Mouse (Mus musculus) spleen, postnatal 10 days (tissue): ENCODE results near the gene Mcpt4.
"Not testable (repeated sequence)": the region's sequence is repeated elsewhere in the genome, so short reads cannot be mapped to it uniquely, and the experiment has no call there.

Experiments used
- DNase-seq, 2 experiments: peaks; one replicate each; pipeline ENCODE4 v3.0.0; 2021 to 2022; ENCODE audit warnings: low spot score in 2 of 2

Mcpt4 gene

GRCm38 (mm10) chr14:56062213-56062612 lies at the start of gene Mcpt4:
Gene Mcpt4 (minus strand): TSS chr14:56062313.
- DNase-seq, result not testable (repeated sequence)

- no peak for DNase-seq
Measured at GRCm38 (mm10) chr14:56105447-56106180, 43.5 kb upstream of the Mcpt4 start.

- DNase-seq, result no peak
Measured at GRCm38 (mm10) chr14:56105016-56105415, 42.9 kb upstream of the Mcpt4 start.

GRCm38 (mm10) chr14:56103452-56103851 lies 41.3 kb upstream of the Mcpt4 start:
- DNase-seq, result no peak

GRCm38 (mm10) chr14:56102386-56102785 lies 40.3 kb upstream of the Mcpt4 start, which contains the start of gene Ctsg:
Gene Ctsg (minus strand): TSS chr14:56102574.
- no peak for DNase-seq

- peak in 1 of 2 experiments; percentile 19 for DNase-seq
Measured at GRCm38 (mm10) chr14:56098940-56099339, 36.8 kb upstream of the Mcpt4 start.

GRCm38 (mm10) chr14:56097597-56097996 lies 35.5 kb upstream of the Mcpt4 start:
- no peak for DNase-seq

GRCm38 (mm10) chr14:56093353-56093752 lies 31.2 kb upstream of the Mcpt4 start:
- no peak for DNase-seq

- DNase-seq, result no peak
Measured at GRCm38 (mm10) chr14:56086711-56087110, 24.6 kb upstream of the Mcpt4 start.

- DNase-seq, result no peak
Measured at GRCm38 (mm10) chr14:56085167-56085566, 23.1 kb upstream of the Mcpt4 start, which contains the start of gene Mcpt8. Gene Mcpt8 (minus strand): TSS chr14:56085273.

GRCm38 (mm10) chr14:56082016-56082415 lies 19.9 kb upstream of the Mcpt4 start:
- no peak for DNase-seq

- no peak for DNase-seq
Measured at GRCm38 (mm10) chr14:56057722-56058121, 4.4 kb downstream of the Mcpt4 start.

- DNase-seq, result no peak
Measured at GRCm38 (mm10) chr14:56055408-56055807, 6.7 kb downstream of the Mcpt4 start.

GRCm38 (mm10) chr14:56041792-56042191 lies 20.3 kb downstream of the Mcpt4 start, which contains the start of gene Mcpt2:
Gene Mcpt2 (plus strand): TSS chr14:56042041.
- not testable (repeated sequence) for DNase-seq

GRCm38 (mm10) chr14:56034433-56034832 lies 27.7 kb downstream of the Mcpt4 start:
- DNase-seq, result no peak

- DNase-seq, result not testable (repeated sequence)
Measured at GRCm38 (mm10) chr14:56030395-56030794, 31.7 kb downstream of the Mcpt4 start, which contains the start of gene Mcpt9. Gene Mcpt9 (minus strand): TSS chr14:56030495.

- DNase-seq, result not testable (repeated sequence)
Measured at GRCm38 (mm10) chr14:56021305-56021704, 40.8 kb downstream of the Mcpt4 start.

GRCm38 (mm10) chr14:56019446-56019845 lies 42.7 kb downstream of the Mcpt4 start:
- DNase-seq, result no peak

- DNase-seq, result not testable (repeated sequence)
Measured at GRCm38 (mm10) chr14:56017671-56018070, 44.4 kb downstream of the Mcpt4 start, which contains the start of gene Mcpt1. Gene Mcpt1 (plus strand): TSS chr14:56017971.

GRCm38 (mm10) chr14:56013924-56014323 lies 48.2 kb downstream of the Mcpt4 start:
- DNase-seq, result no peak

- no peak for DNase-seq
Measured at GRCm38 (mm10) chr14:56013147-56013546, 49.0 kb downstream of the Mcpt4 start.
